Mouse (Mus musculus): ENCODE measurements around the gene Hsd17b2.
"Not testable (repeated sequence)": the region's sequence is repeated elsewhere in the genome, so short reads cannot be mapped to it uniquely, and the experiment has no call there.

Gene Hsd17b2

DNA sequence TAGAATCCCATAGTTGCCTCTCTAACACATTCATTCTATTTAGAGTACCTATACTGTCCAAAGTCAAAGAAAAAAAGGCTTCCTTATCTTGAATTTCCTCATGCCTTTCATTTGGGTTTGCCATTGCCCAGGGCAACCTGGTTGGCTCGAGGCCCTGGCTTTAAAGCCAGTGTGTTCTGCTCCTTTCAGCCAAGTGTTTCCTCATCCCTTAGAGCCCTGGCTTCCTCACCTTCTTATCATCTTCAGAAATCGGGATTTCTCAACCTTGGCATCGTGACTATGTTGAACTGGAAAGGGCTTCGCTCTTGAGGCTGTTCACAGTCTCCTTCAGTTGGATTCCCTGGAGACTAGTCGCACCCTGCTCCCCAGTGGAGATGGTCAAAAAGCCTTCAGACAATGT is 12.9 kb downstream of the Hsd17b2 start:
- no peak for DNase-seq (ENCODE audit: low read depth, low spot score)

DNA sequence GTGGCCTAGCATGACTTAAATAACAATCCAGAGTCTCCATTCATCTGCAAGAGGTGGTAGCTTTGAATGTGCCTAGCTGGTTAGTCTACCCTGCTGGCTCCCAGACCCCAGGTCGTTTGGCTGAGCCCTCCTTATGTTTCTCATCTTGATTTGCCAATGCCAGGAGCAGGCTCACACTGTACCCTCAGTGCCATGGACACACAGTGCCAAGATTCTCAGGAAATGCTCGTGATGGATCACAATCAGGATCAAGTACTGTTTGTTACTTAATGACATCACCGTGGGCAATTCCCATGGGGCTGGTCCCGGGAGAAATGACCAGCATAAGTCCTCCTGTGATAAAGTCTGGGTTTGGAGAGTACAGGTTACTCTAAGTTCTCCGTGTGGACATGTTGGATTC is 14.2 kb downstream of the Hsd17b2 start:
- DNase-seq (ENCODE audit: low read depth, low spot score), result no peak

DNA sequence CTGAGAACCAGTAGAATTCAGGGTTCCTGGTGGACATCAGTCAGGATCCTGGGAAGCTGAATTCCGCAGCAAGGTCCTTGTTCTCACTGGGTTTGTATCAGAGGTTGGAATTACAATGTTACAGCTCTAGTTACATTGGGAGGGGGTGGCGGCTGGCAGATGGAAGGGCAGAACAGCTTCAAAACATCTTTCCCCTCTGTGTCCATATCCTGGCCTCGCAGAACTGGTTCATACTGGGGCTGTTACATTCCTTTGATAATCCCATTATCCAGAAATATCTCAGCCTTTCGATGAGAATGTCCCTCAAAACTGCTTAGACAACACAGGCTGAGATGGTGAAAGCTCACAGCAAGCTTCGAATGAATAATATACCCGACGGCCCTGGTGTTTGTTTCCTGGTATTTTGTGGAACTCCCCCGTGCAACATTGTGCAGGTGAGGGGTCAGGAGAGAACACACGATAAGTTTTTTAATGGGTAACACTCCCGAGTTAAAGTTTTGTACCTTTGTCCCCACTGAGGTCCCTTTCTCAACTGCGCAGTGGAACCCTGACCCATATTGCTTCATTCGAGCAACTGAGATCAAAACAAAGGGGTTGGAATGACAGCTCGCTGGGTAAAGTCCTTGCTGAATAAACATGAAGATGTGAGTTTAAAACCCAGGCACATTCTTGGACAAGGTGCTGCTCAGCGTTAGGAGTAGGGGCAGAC is 16.6 kb downstream of the Hsd17b2 start:
- no peak for DNase-seq (ENCODE audit: low read depth, low spot score)

DNA sequence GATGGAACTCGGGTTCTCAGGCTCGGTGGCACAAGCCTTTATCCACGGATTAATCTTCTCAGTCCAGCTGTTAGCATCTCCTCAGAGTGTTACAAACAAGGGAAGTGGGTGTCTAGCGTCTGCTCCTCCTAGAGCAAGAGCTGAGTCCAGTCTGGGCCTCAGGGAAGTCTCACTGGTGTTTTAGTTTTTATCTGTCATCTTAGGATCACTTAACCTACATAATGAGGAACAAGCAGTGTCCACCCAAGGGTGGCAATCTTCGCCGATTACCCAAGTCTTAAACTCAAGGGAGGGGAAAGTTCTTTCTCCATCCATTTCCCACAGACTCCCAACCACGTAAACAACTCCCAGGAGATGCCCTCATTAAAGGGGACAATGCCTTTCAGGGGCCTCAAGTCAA is 24.8 kb downstream of the Hsd17b2 start:
- DNase-seq (ENCODE audit: low read depth, low spot score), result no peak

DNA sequence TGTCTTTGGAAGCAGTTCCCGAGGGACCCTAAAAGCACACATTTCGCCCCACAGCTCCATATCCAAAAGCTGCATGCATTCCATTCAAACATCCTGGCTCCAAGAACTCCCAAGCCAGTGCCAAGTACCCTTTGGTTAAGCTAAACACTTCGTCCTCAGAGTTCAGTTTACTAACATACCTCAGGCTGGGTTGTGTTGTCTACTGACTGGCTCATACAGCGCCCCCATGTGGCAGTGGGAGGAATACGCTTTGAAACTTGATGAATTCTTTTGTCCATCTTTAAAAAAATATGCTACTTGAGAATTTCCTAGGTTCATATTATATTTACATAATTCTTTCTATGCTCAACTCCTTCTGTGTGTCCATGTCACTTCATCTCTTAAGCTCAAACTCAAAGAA is 25.9 kb downstream of the Hsd17b2 start:
- no peak for DNase-seq (ENCODE audit: low read depth, low spot score)

DNA sequence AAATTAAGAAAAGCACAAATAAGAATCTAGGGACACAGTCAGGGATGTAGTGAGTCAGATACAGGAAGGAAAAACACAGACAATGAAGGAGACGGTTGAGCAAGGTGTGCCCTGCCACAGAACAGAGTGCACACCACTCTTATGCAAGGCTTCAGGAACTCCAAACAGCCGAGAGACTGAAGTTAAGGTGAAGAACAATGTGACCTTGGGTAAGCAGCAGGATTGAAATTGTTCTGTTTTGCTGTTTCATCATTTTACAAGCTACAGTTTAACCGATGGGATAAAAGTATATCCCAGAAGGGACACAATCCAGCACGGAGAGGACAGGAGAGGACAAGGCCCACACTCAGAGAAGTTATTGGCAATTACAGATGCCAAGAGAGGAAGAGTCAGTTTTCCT is 26.5 kb downstream of the Hsd17b2 start:
- no peak for DNase-seq (ENCODE audit: low read depth, low spot score)

DNA sequence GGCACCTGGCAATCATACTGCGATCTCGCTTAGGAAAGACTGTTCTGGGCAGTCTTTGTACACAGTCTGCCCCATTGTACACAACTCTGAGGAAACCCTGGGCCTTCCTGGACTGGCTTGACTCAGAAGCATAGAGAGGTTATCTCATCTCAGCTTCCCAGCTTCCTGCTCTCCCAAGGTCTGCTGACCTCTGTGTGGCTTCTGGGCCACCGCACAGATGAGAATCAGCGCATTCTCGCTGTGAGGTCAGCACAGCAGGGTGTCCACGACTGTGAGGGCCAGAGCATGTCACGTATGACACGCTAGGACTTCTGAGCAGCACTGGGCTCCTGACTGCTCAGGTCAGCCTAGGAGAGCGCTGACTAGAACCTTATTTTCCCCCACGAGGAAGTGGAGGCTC is 29.3 kb downstream of the Hsd17b2 start:
- no peak for DNase-seq (ENCODE audit: low read depth, low spot score)

DNA sequence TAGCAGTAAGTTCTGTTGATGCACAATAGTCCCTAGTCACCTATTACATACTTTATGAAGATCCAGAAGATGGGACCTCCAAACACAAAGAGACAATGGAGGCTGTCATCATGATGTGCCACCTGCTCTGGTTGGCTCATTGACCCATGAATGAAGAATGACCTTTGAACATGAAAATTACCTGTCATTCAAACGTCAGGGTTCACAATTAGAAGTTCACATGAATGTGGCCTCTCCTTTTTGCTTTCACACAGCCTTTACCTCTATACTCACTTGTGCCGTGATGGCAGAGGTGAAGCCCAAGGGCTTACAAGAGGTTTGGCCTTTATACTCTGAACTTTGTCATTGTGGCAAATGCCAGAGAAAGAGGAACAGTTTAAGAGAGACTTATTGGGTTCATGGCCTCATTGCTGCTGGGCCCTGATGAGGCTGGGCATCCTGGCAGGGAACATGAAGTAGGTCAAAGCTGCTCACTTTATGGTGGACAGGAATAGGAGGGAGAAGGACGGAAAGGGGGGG is 35.0 kb downstream of the Hsd17b2 start:
- DNase-seq (ENCODE audit: low read depth, low spot score), result no peak

DNA sequence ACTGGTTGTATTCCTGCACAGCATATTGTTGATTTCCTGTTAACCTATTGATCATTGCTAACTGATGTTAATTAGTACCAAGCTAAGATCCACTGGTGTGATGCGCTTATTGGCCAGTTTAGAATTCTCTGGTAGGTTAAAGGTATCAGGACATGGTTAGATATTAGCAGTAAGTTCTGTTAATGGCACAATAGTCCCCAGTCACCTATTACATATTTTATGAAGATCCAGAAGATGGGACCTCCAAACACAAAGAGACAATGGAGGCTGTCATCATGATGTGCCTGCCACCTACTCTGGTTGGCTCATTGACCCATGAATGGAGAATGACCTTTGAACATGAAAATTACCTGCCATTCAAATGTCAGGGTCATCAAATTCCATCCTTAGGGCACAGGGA is 36.5 kb downstream of the Hsd17b2 start:
- DNase-seq (ENCODE audit: low read depth, low spot score), result not testable (repeated sequence)

DNA sequence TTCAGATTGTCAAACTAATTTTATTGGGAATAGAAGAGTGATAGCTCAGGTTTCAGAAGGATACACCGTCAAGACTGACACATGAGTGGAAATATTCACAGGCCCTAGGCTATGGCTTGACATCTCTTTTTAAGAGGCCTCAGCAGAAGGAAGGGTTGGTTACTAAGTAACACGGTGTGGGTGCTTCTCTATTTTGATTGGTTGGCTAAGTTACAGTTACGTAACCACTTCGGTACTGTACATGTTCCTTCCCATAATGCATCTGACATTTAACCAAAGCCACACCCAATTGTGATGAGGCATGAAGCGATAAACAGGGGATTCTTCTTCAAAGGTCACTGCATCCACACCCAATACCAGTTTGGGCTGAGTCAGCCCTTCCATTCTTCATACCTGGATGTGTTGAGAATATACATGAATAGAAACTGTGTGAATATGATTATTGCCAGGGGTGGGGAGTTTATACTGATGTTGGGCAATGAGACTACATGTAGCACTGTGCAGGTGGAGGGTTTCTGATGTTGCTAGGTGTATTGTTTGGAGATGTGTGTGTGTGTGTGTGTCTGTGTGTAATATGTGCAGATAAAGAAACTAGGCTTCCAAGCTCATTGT is 38.8 kb downstream of the Hsd17b2 start:
- DNase-seq (ENCODE audit: low read depth, low spot score), result no peak

DNA sequence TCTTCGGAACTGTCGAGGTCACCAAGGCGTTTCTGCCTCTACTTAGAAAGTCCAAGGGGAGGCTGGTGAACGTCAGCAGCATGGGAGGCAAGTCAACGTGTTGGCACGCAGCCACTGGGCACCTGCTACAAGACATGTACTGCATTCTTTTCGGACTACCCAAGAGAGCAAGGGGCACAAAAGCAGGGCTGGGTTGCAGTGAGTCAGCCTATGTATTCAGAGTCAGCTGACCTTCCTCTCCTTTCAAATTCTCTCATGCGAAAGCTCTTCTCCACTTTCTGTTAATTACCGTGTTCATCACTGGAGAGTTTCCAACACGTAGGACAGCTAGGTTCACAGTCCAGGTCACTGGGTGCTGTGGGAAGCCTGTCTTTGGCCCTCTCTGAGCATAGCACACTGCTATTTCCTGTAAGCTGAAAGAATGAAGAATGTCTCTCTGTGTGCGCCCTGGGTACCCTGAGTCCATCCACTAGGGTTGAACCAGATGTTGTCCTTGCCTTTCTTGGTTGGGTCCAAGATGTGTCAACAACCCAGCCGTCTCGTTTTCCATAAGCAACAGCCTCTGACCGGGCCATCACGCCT is 40.8 kb downstream of the Hsd17b2 start:
- DNase-seq (ENCODE audit: low read depth, low spot score), result no peak

DNA sequence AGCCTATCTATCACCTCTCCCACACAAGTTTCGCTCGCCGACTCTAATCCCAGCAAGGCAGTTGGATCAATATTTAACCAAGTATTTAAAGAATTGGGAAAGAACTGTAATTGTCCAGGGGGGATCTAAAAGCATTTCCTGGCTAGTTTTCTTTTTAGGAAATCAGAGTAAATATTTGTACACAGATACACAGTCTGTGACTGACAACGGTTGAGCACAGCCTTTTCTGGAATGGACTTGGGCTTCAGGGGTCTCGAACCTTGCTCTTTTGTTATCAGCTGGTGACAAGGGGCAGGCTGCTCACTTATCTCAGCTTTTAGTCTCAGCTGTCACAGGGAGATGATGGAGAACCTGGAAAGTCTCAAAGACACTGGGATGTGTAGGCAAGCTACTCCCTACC is 44.9 kb downstream of the Hsd17b2 start:
- no peak for DNase-seq (ENCODE audit: low read depth, low spot score)

DNA sequence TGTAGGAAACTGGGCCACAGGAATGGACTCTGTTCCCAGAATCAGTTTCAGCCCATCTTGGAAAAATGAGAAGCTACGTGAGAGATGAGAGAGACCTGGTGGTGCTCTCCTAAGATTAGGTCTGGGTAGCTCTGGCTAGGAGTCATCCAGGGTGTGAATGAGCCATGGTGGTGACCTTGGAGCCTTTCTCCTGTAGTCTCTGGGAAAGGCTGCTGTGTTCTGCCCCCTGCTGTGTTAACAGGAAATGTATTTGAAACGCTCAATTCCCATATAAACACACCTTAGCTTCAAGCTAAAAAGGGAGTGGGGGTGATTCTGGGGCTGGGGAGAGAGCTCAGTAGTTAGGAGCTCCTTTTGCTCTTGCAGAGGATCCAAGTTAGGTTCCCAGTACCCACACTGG is 45.7 kb downstream of the Hsd17b2 start:
- no peak for DNase-seq (ENCODE audit: low read depth, low spot score)

DNA sequence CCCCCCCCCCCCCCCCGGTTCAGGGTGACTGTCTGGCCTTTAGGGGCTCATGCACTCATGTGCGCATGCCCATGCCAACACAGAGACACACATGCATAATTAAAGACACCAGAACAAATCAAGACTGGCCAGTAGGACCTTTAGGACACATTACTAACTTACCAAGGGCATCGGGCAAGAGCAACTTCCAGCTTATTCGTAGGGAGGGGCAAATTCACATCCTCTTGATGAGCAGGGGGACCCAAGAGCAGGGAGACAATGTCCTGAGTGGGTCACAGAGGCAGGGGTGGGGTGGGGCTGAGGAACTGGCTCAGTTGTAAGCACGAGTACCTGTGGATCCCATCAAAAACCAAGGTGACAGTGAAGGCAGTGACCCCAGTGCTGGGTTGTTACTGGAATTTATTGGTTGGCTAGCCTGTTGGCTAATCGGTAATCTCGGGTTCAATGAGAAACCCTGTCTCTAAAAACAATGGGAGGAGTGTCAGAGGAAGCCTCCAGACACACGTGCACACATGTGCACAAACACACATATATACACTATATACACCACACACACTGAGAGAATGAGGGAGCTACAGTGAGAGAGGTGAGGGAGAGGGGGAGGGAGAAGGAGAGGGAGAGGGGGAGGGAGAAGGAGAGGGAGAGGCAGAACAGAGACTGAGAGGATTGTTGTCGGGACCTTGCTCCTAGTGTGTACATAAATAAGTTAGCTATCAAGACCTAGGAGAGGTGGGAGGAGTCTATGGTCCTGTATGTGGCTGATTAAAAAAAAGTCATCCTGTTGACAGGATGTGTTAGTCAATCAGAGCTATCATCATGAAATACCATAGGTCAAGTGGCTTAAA is 46.4 kb downstream of the Hsd17b2 start:
- DNase-seq (ENCODE audit: low read depth, low spot score), result no peak

DNA sequence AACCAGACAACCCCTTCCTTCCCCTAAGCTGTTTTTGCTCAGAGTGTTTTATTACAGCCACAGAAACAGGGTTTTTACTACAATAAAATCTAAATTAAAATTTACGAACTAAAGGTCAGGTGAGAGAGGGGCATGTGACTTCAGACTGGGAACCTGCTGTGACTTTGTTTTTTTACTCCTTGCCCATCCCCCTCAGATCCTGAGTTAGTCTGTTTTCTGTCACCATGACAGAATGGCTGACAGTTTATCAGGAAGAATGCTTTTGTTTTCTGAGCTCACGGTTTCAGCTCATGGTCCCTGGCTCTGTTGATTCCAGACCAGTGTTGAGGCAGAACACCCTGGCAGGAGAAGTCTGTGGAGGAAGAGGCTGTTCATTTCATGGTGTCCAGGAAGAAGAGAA is 47.7 kb downstream of the Hsd17b2 start:
- DNase-seq (ENCODE audit: low read depth, low spot score), result no peak

DNA sequence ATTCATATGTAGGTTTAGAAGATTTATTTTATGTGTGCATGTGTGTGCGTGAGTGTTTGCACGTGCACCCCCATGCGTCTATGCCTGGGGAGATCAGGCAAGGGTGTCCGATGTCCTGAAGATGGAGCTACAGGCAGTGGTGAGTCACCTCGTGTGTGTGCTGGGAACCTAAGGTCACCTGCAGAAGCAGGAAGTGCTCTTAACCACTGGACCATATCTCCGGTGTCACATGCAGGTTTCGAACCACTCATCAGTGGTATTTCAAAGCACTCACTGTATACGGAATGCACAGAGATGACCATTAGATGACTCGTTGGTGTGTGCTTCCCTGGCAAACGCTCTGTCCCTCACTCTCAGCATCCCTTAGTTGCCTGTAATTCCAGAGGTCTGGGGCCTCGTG is 56.2 kb downstream of the Hsd17b2 start:
- DNase-seq (ENCODE audit: low read depth, low spot score), result no peak

DNA sequence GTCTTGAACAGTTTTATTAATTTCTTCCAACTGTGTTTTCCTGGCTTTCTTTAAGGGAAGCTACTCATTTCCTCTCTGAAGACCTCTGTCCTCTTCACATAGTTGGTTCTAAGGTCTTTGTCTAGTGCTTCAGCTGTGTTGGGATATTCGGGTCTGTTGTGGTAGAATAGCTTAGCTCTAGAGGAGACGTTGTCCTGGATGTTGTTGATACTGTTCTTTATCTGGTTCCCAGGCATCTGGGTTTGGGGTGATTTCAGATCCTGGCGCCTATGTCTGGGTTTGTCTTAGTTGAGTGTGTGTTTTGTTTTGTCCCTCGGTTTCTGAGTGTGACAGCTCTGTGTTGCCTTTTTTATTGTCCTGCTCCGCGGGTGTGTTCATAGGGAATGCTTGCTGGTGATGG is 61.1 kb downstream of the Hsd17b2 start:
- no peak for DNase-seq (ENCODE audit: low read depth, low spot score)

DNA sequence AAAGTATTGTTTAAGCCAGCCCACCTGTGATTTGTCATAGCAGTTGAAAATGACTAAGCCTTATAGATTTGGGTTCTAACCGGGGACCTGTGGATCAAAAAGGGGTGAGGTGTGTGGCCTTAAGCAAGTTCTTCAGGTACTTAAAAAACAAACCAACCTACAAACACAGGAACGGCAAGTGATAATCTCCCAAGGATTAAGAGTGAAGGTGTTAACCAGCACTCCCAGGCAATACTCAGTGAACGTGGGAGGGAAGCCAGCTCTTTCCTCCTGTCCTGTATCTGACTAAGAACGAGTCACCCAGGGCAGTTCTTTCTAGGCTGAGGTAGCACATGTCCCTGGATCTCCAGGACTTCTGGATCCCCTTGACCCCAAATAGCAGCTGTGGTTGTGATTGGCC is 62.9 kb downstream of the Hsd17b2 start:
- no peak for DNase-seq (ENCODE audit: low read depth, low spot score)

DNA sequence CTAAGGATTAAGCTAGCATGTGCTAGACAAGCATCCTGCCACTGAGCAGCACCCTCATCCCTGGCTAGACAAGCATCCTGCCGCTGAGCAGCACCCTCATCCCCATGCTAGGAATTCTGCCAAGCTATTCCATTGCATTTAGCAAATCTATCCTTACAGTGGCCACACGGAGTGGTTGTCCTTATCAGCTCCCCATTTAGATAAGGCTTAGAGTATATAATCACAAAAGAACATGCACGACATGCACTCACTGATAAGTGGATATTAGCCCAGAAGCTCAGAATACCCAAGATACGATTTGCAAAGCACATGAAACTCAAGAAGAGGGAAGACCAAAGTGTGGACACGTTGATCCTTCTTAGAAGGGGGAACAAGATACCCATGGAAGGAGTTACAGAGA is 64.2 kb downstream of the Hsd17b2 start:
- DNase-seq (ENCODE audit: low read depth, low spot score), result no peak

DNA sequence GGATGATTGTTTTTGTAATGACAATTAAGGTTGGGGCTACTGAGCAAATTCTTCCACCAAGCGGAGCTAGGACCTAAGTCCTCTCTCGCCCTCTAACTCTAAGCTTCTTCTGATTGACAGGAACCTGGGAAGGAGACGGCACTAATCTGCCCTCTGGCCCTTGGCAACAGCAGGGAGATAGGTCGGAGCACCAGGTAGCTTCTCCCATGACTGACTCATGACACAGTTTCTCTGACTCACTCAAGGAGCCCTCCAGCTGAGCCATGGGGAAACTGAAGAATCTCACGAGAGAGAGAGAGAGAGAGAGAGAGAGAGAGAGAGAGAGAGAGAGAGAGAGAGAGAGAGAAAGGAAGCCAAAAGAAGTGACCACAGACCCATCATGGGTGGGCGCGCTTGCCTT is 67.3 kb downstream of the Hsd17b2 start:
- DNase-seq (ENCODE audit: low read depth, low spot score), result no peak

DNA sequence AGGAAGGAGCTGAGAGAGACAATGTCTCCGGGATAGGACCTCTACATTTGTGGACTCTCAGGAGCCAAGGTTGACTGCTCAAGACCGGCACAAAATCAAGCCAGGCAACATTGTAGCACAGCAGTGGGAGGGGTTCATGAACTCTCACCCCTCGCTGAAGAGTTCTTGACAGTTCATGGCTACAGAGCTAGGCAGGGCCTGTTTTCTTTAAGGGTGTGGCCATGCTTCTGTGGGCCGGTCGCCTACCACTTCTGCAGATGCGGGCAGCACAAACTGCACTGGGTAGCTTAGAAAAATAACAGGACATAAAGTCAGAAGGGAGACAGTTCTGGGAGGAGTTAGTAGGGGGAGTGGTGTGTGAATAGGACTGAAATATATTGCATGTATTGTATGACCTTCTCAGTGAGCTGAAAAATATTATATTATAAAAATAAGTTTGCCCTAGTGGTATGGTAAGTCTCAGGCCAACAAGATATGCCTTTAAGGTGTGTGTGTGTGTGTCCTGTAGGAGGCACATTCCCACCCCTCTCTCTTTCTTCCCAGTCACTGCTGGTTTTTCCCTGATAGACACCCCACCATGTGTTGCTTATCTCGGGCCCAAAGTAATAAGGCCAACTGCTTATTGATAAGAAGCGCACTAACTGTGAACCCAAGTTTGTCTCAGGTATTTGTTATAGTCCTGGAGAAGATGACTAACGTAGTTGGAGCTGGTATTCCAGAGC is 69.6 kb downstream of the Hsd17b2 start:
- no peak for DNase-seq (ENCODE audit: low read depth, low spot score)

DNA sequence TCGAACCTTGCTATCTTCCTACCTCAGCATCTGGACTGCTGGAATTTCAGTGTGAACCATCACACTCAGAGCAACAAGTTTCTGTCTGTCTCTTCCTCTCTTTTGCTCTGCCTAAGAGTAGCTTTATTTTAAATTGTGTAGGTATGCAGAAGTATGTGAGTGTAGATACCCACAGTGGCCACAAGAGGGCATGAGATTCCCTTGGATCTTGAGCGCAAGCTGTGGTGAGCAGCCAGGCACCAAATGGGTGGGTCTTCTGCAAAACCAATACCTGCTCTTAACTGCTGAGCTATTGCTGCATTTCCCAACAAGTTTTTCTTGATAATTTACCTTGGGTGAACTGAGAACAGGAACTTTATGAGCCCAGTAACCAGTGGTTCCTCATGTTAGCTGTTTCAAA is 70.4 kb downstream of the Hsd17b2 start:
- no peak for DNase-seq (ENCODE audit: low read depth, low spot score)

All from skeletal muscle tissue, adult 2 months (tissue).